Mouse (Mus musculus) liver, embryonic 13.5 days (tissue): ENCODE measurements at regions not wholly inside any gene's neighbourhood (a gene's known extent, or its start where the extent isn't known, plus 50 kb on each side); places are given as distances from the start of the nearest gene placed in this dataset.
A peak's percentile ranks its signal among the peaks of the same experiment; 100 is the strongest.

Experiments
- ATAC-seq: fragments of 200-750 bp; cut with Nextera tagmentation; 2 replicates; pipeline ENCODE4 v1.8.0; 2017; ENCODE audit warnings: low read depth, mild to moderate bottlenecking, moderate number of reproducible peaks, moderate library complexity
- DNase-seq: peaks from one replicate; pipeline ENCODE4 v3.0.0; 2022
- H3K27ac ChIP-seq: fragments of 300-500 bp; sonication (generic); 2 replicates; pipeline ENCODE4 v1.5.1; 2015; ENCODE audit warnings: moderate library complexity, mild to moderate bottlenecking, inconsistent platforms
- H3K27me3 ChIP-seq: fragments of 300-500 bp; sonication (generic); 2 replicates; pipeline ENCODE4 v1.6.1; 2015; ENCODE audit warnings: mild to moderate bottlenecking, inconsistent platforms
- H3K36me3 ChIP-seq: fragments of 300-500 bp; sonication (generic); 2 replicates; pipeline ENCODE4 v1.6.1; 2015; ENCODE audit warnings: mild to moderate bottlenecking, inconsistent platforms
- H3K4me1 ChIP-seq: fragments of 300-500 bp; sonication (generic); replicated peaks from 2 replicates; pipeline ENCODE4 v1.6.1; 2015; ENCODE audit warnings: inconsistent platforms
- H3K4me2 ChIP-seq: fragments of 300-500 bp; sonication (generic); 2 replicates; pipeline ENCODE4 v1.6.1; 2015; ENCODE audit warnings: inconsistent platforms, mild to moderate bottlenecking, moderate library complexity
- H3K4me3 ChIP-seq: fragments of 300-500 bp; sonication (generic); replicated peaks from 2 replicates; pipeline ENCODE4 v1.5.1; 2015; ENCODE audit warnings: mild to moderate bottlenecking, inconsistent platforms
- H3K9ac ChIP-seq: fragments of 300-500 bp; sonication (generic); 2 replicates; pipeline ENCODE4 v1.6.1; 2015; ENCODE audit warnings: mild to moderate bottlenecking, inconsistent platforms
- H3K9me3 ChIP-seq: fragments of 300-500 bp; sonication (generic); replicated peaks from 2 replicates; pipeline ENCODE4 v1.6.1; 2016; ENCODE audit warnings: inconsistent platforms
- WGBS: fragments of 180-500 bp; shearing (Covaris S2); methylation state at CpG from one replicate; pipeline ENCODE4 v1.1.7; 2015; ENCODE audit not compliant: insufficient replicate concordance; 5-methylcytosine and 5-hydroxymethylcytosine counted together

GRCm38 (mm10) chr3:148423383-148423782 is 567.0 kb downstream of the Adgrl2 start:
- no peak overlapping the region for H3K9ac ChIP-seq
- no peak overlapping the region for H3K4me3 ChIP-seq
- no peak overlapping the region for H3K27ac ChIP-seq
- no peak overlapping the region for H3K4me2 ChIP-seq
- H3K4me1 ChIP-seq, result peaks cover 20% of the 10 kb centered on the region
- H3K9me3 ChIP-seq, result no peaks in the 10 kb centered on the region
- no peaks in the 10 kb centered on the region for H3K27me3 ChIP-seq
- ATAC-seq (peak; percentile 58; the same call in 1 of the 2 replicates), DNase-seq (no peak)
- H3K36me3 ChIP-seq, result no peaks in the 10 kb centered on the region
- 48% methylated on average over 1 of the region's 1 CpGs for WGBS

GRCm38 (mm10) chr3:148422720-148423119 is 567.6 kb downstream of the Adgrl2 start:
- H3K9ac ChIP-seq, result no peak overlapping the region
- no peak overlapping the region for H3K4me2 ChIP-seq
- DNase-seq (no peak), ATAC-seq (no peak)
- H3K27ac ChIP-seq, result no peak overlapping the region
- H3K4me3 ChIP-seq, result no peak overlapping the region
- no peaks in the 10 kb centered on the region for H3K9me3 ChIP-seq
- no peaks in the 10 kb centered on the region for H3K36me3 ChIP-seq
- H3K4me1 ChIP-seq, result peaks cover 26% of the 10 kb centered on the region
- H3K27me3 ChIP-seq, result no peaks in the 10 kb centered on the region
- WGBS, result 49% methylated on average over 3 of the region's 3 CpGs

GRCm38 (mm10) chr3:148422205-148422604 is 568.1 kb downstream of the Adgrl2 start:
- DNase-seq, result no peak
- no peak overlapping the region for H3K4me3 ChIP-seq
- no peaks in the 10 kb centered on the region for H3K9me3 ChIP-seq
- no peak for ATAC-seq
- no peaks in the 10 kb centered on the region for H3K27me3 ChIP-seq
- H3K4me2 ChIP-seq, result no peak overlapping the region
- no peaks in the 10 kb centered on the region for H3K36me3 ChIP-seq
- no peak overlapping the region for H3K9ac ChIP-seq
- WGBS, result 58% methylated on average over 2 of the region's 2 CpGs
- peaks cover 28% of the 10 kb centered on the region for H3K4me1 ChIP-seq
- no peak overlapping the region for H3K27ac ChIP-seq

- Histone ChIP-seq H3K4me1 (peaks cover 28% of the 10 kb centered on the region), H3K4me3 (no peak overlapping the region), H3K27ac (no peak overlapping the region), H3K36me3 (no peaks in the 10 kb centered on the region), H3K4me2 (no peak overlapping the region), H3K9ac (no peak overlapping the region), H3K9me3 (no peaks in the 10 kb centered on the region), H3K27me3 (no peaks in the 10 kb centered on the region)
- DNase-seq (no peak), ATAC-seq (peak; percentile 56; the same call in 1 of the 2 replicates)
- 34% methylated on average over 5 of the region's 5 CpGs for WGBS
Observed at GRCm38 (mm10) chr3:148420303-148420702, 570.1 kb downstream of the Adgrl2 start.

GRCm38 (mm10) chr3:148419462-148420074 is 570.8 kb downstream of the Adgrl2 start:
- Histone ChIP-seq H3K4me3 (no peak overlapping the region), H3K27ac (no peak overlapping the region), H3K9ac (no peak overlapping the region), H3K4me1 (peaks cover 28% of the 10 kb centered on the region), H3K27me3 (no peaks in the 10 kb centered on the region), H3K4me2 (no peak overlapping the region), H3K9me3 (no peaks in the 10 kb centered on the region), H3K36me3 (no peaks in the 10 kb centered on the region)
- WGBS, result 23% methylated on average over 2 of the region's 2 CpGs
- ATAC-seq (no peak), DNase-seq (no peak)

GRCm38 (mm10) chr3:148418067-148418466 is 572.3 kb downstream of the Adgrl2 start:
- no peak overlapping the region for H3K4me3 ChIP-seq
- H3K9ac ChIP-seq, result no peak overlapping the region
- DNase-seq (no peak), ATAC-seq (peak; percentile 82)
- H3K27ac ChIP-seq, result no peak overlapping the region
- WGBS, result 10% methylated on average over 6 of the region's 6 CpGs
- no peak overlapping the region for H3K4me2 ChIP-seq
- H3K4me1 ChIP-seq, result peaks cover 24% of the 10 kb centered on the region
- no peaks in the 10 kb centered on the region for H3K36me3 ChIP-seq
- H3K9me3 ChIP-seq, result no peaks in the 10 kb centered on the region
- H3K27me3 ChIP-seq, result no peaks in the 10 kb centered on the region

- no peak overlapping the region for H3K4me3 ChIP-seq
- H3K9me3 ChIP-seq, result no peaks in the 10 kb centered on the region
- ATAC-seq, result no peak
- H3K27me3 ChIP-seq, result no peaks in the 10 kb centered on the region
- H3K4me1 ChIP-seq, result peaks cover 24% of the 10 kb centered on the region
- DNase-seq, result no peak
- no peaks in the 10 kb centered on the region for H3K36me3 ChIP-seq
- H3K4me2 ChIP-seq, result no peak overlapping the region
- H3K27ac ChIP-seq, result no peak overlapping the region
- no peak overlapping the region for H3K9ac ChIP-seq
- WGBS, result 68% methylated on average over 7 of the region's 7 CpGs
Observed at GRCm38 (mm10) chr3:148415443-148415842, 574.9 kb downstream of the Adgrl2 start.

- no peak overlapping the region for H3K27ac ChIP-seq
- no peak overlapping the region for H3K4me2 ChIP-seq
- WGBS, result 10% methylated on average over 1 of the region's 1 CpGs
- no peaks in the 10 kb centered on the region for H3K27me3 ChIP-seq
- no peaks in the 10 kb centered on the region for H3K9me3 ChIP-seq
- H3K36me3 ChIP-seq, result no peaks in the 10 kb centered on the region
- ATAC-seq (no peak), DNase-seq (no peak)
- peaks cover 5% of the 10 kb centered on the region for H3K4me1 ChIP-seq
- H3K4me3 ChIP-seq, result no peak overlapping the region
- H3K9ac ChIP-seq, result no peak overlapping the region
Observed at GRCm38 (mm10) chr3:148413027-148413426, 577.3 kb downstream of the Adgrl2 start.

GRCm38 (mm10) chr3:148412191-148412590 is 578.2 kb downstream of the Adgrl2 start:
- no peaks in the 10 kb centered on the region for H3K4me1 ChIP-seq
- no peak for DNase-seq
- no peaks in the 10 kb centered on the region for H3K9me3 ChIP-seq
- H3K9ac ChIP-seq, result no peak overlapping the region
- H3K4me3 ChIP-seq, result no peak overlapping the region
- H3K27me3 ChIP-seq, result no peaks in the 10 kb centered on the region
- no peak for ATAC-seq
- H3K27ac ChIP-seq, result no peak overlapping the region
- H3K4me2 ChIP-seq, result no peak overlapping the region
- 41% methylated on average over 1 of the region's 1 CpGs for WGBS
- H3K36me3 ChIP-seq, result no peaks in the 10 kb centered on the region

GRCm38 (mm10) chr3:148398349-148398748 is 592.0 kb downstream of the Adgrl2 start:
- no peaks in the 10 kb centered on the region for H3K36me3 ChIP-seq
- no peak overlapping the region for H3K27ac ChIP-seq
- ATAC-seq, result no peak
- 47% methylated on average over 7 of the region's 7 CpGs for WGBS
- no peaks in the 10 kb centered on the region for H3K4me1 ChIP-seq
- DNase-seq, result no peak
- H3K4me2 ChIP-seq, result no peak overlapping the region
- no peaks in the 10 kb centered on the region for H3K9me3 ChIP-seq
- no peak overlapping the region for H3K9ac ChIP-seq
- H3K27me3 ChIP-seq, result no peaks in the 10 kb centered on the region
- no peak overlapping the region for H3K4me3 ChIP-seq

- H3K9ac ChIP-seq, result no peak overlapping the region
- 65% methylated on average over 6 of the region's 6 CpGs for WGBS
- ATAC-seq (no peak), DNase-seq (no peak)
- no peaks in the 10 kb centered on the region for H3K27me3 ChIP-seq
- no peaks in the 10 kb centered on the region for H3K36me3 ChIP-seq
- no peak overlapping the region for H3K4me2 ChIP-seq
- no peak overlapping the region for H3K27ac ChIP-seq
- no peaks in the 10 kb centered on the region for H3K4me1 ChIP-seq
- H3K9me3 ChIP-seq, result no peaks in the 10 kb centered on the region
- H3K4me3 ChIP-seq, result no peak overlapping the region
Observed at GRCm38 (mm10) chr3:148387550-148387949, 602.8 kb downstream of the Adgrl2 start.

GRCm38 (mm10) chr3:148385712-148386111 is 604.6 kb downstream of the Adgrl2 start:
- no peaks in the 10 kb centered on the region for H3K4me1 ChIP-seq
- no peak overlapping the region for H3K9ac ChIP-seq
- H3K4me2 ChIP-seq, result no peak overlapping the region
- no peaks in the 10 kb centered on the region for H3K27me3 ChIP-seq
- no peak overlapping the region for H3K27ac ChIP-seq
- no peak for DNase-seq
- ATAC-seq, result no peak
- no peaks in the 10 kb centered on the region for H3K9me3 ChIP-seq
- H3K4me3 ChIP-seq, result no peak overlapping the region
- H3K36me3 ChIP-seq, result no peaks in the 10 kb centered on the region
- 79% methylated on average over 7 of the region's 7 CpGs for WGBS
